Mouse (Mus musculus): ENCODE results near the gene Csrp3.

Csrp3 gene

GRCm38 (mm10) chr7:48867576-48867975 is 19.7 kb upstream of the Csrp3 start:
- DNase-seq (ENCODE audit: low spot score in 2 of 2): no peak

- no peak for DNase-seq (ENCODE audit: low spot score in 2 of 2)
These were observed 17.0 kb upstream of the Csrp3 start for GRCm38 (mm10) chr7:48864671-48865458.

GRCm38 (mm10) chr7:48864199-48864598 is 16.4 kb upstream of the Csrp3 start:
- no peak for DNase-seq (ENCODE audit: low spot score in 2 of 2)

GRCm38 (mm10) chr7:48861796-48862195 is 14.0 kb upstream of the Csrp3 start:
- DNase-seq (ENCODE audit: low spot score in 2 of 2): no peak

GRCm38 (mm10) chr7:48860948-48861347 is 13.1 kb upstream of the Csrp3 start:
- no peak for DNase-seq (ENCODE audit: low spot score in 2 of 2)

- DNase-seq (ENCODE audit: low spot score in 2 of 2): no peak
These were observed 11.5 kb upstream of the Csrp3 start for GRCm38 (mm10) chr7:48859362-48859761.

GRCm38 (mm10) chr7:48858257-48858656 is 10.4 kb upstream of the Csrp3 start:
- no peak for DNase-seq (ENCODE audit: low spot score in 2 of 2)

GRCm38 (mm10) chr7:48855461-48855860 is 7.6 kb upstream of the Csrp3 start:
- no peak for DNase-seq (ENCODE audit: low spot score in 2 of 2)

- DNase-seq (ENCODE audit: low spot score in 2 of 2): no peak
These were observed 5.7 kb upstream of the Csrp3 start for GRCm38 (mm10) chr7:48853496-48853895.

- DNase-seq (ENCODE audit: low spot score in 2 of 2): no peak
These were observed 3.8 kb upstream of the Csrp3 start for GRCm38 (mm10) chr7:48851529-48852104.

- DNase-seq (ENCODE audit: low spot score in 2 of 2): no peak
These were observed 1.1 kb downstream of the Csrp3 start for GRCm38 (mm10) chr7:48846755-48847154.

GRCm38 (mm10) chr7:48845213-48845973 is 2.4 kb downstream of the Csrp3 start:
- DNase-seq (ENCODE audit: low spot score in 2 of 2): no peak

GRCm38 (mm10) chr7:48843541-48843940 is 4.3 kb downstream of the Csrp3 start:
- DNase-seq (ENCODE audit: low spot score in 2 of 2): no peak

GRCm38 (mm10) chr7:48842353-48842752 is 5.5 kb downstream of the Csrp3 start:
- no peak for DNase-seq (ENCODE audit: low spot score in 2 of 2)

GRCm38 (mm10) chr7:48841538-48841937 is 6.3 kb downstream of the Csrp3 start:
- no peak for DNase-seq (ENCODE audit: low spot score in 2 of 2)

- no peak for DNase-seq (ENCODE audit: low spot score in 2 of 2)
These were observed 7.3 kb downstream of the Csrp3 start for GRCm38 (mm10) chr7:48840545-48840944.

- no peak for DNase-seq (ENCODE audit: low spot score in 2 of 2)
These were observed 9.4 kb downstream of the Csrp3 start for GRCm38 (mm10) chr7:48838434-48838833.

GRCm38 (mm10) chr7:48836949-48837348 is 10.9 kb downstream of the Csrp3 start:
- DNase-seq (ENCODE audit: low spot score in 2 of 2): no peak

- DNase-seq (ENCODE audit: low spot score in 2 of 2): no peak
These were observed 12.7 kb downstream of the Csrp3 start for GRCm38 (mm10) chr7:48834989-48835626.

GRCm38 (mm10) chr7:48834371-48834970 is 13.4 kb downstream of the Csrp3 start:
- DNase-seq (ENCODE audit: low spot score in 2 of 2): no peak

GRCm38 (mm10) chr7:48832735-48833134 is 15.1 kb downstream of the Csrp3 start:
- DNase-seq (ENCODE audit: low spot score in 2 of 2): no peak

- no peak for DNase-seq (ENCODE audit: low spot score in 2 of 2)
These were observed 17.4 kb downstream of the Csrp3 start for GRCm38 (mm10) chr7:48830395-48830794.

Data from right cerebral cortex, adult 2 months (tissue).